Mouse (Mus musculus) yolk sac, embryonic 10.5 days (tissue): ENCODE results near the gene Caskin2.

Experiments
- DNase-seq: peaks from one replicate; pipeline ENCODE4 v3.0.0-alpha.2; 2017; ENCODE audit warnings: low spot score

Caskin2 gene

GRCm38 (mm10) chr11:115806154-115806553 lies 7.3 kb downstream of the Caskin2 start:
- no peak for DNase-seq

DNA sequence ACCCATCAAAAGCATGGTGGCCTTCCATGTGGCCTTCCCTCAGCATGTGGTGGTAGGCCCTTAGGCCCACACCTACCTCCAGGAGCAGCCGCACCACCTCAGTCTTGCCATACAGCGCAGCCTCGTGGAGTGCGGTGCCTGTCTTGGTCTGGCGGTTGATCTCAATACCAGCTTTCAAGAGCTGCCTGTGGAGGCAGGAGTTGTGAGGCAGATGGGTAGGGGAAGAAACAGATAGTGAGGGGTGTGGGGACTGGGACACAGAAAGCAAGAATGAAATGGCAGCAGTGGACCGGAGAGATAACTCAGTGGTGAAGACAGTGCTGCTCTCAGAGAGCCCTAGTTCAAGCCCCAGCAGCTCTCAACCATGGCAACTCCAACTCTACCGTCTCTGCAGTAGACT lies 8.4 kb downstream of the Caskin2 start:
- DNase-seq: no peak

DNA sequence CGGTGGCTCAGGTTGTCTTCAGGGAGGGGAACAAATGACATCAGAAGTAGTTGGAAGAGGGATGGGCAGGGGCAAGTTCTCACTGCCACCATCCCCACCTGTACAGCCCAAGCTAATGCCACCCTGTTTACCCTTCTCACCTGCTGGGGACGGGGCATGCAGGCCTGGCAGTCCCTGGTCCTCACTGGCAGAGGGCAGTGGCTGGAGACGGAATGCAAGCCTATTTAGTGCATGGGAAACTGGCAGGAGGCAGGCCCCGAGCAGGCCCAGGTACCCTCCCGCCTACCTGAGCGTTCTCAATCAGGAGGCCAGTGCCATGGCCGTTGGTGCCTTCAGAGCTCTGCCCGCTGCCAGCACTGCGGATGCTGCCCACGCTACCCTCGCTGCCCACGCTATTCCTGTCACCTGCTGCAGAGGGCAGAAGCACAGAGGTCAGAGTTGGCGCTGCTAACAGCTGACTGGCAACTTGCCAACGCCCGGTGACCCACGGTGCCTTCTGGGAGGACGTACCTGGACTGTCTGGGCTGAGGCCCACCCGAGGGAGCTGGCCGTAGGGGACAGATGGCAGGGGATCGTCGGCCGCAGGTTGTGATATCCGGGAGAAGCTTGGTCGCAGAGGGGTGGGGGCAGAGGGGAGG lies 10.2 kb downstream of the Caskin2 start:
- no peak for DNase-seq

GRCm38 (mm10) chr11:115800981-115801380 lies 12.5 kb downstream of the Caskin2 start:
- DNase-seq: no peak

DNA sequence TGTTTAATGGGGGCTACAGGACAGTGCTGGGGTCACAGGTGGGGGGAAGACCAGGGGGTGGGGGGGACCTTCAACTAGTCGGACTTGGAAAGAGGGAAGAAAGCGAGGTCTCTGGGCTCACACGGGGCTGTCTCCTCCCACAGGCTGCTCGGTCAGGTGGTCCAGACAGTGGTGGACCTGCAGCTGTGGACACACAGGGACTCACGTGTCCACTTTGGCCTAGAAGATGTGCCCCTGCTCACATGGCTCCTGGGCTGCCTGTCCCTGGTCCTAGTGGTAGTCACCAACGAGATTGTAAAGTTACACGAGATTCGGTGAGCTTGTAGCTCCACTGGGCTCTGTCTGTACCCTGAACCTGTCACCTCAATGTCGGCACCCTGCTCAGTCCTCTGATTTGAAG lies 15.8 kb downstream of the Caskin2 start:
- no peak for DNase-seq

GRCm38 (mm10) chr11:115796898-115797297 lies 16.5 kb downstream of the Caskin2 start:
- DNase-seq: no peak

GRCm38 (mm10) chr11:115792353-115792752 lies 21.1 kb downstream of the Caskin2 start:
- no peak for DNase-seq

- DNase-seq: no peak
These were observed 21.5 kb downstream of the Caskin2 start for GRCm38 (mm10) chr11:115791919-115792318.

- DNase-seq: no peak
These were observed 23.7 kb downstream of the Caskin2 start for GRCm38 (mm10) chr11:115789787-115790186.

GRCm38 (mm10) chr11:115786473-115786872 lies 27.0 kb downstream of the Caskin2 start:
- no peak for DNase-seq

DNA sequence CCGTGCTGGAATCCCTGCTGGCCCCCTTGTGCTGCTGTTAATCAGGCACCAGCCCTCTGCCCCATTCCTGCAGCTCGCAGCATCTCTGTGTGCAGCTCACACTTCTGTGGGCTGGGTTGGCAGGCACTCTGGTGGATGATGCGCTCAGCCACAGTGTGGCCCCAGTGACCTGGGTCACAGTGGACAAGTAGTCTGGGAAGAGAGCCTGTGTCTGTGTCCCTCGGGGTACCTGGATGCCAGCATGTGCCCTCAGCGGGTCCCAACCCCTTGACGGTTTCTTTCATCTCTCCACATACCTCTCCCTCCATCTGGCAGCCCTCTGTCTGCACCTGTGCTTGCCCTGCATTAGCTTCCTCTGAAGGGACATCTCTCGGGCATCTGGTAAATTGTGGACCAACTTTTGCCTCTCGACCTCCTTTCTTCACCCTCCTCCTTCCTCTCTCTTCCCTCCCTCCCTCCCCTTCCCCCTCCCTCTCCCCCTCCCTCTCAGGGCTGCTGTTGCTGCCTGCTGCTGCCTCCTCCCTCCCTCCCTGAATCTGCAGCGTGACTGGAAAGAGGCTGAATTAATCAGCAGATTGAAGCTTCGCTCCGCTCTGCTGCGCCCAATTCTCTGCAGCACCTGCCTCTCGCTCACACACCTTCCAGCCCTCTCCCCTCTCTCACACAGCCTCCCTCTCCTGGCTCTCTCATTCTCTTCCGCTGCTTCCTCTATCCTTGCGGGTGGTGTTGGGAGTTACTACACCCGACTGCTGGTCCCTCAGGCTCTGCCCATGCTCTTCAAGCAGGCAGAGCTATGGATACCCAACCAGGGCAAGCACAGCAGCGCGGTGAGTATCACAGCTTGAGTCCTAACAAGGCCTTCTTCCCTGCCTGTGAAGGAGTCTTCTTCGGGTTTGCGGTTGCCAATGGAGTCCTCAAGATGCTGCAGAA lies 33.0 kb downstream of the Caskin2 start:
- DNase-seq: no peak

DNA sequence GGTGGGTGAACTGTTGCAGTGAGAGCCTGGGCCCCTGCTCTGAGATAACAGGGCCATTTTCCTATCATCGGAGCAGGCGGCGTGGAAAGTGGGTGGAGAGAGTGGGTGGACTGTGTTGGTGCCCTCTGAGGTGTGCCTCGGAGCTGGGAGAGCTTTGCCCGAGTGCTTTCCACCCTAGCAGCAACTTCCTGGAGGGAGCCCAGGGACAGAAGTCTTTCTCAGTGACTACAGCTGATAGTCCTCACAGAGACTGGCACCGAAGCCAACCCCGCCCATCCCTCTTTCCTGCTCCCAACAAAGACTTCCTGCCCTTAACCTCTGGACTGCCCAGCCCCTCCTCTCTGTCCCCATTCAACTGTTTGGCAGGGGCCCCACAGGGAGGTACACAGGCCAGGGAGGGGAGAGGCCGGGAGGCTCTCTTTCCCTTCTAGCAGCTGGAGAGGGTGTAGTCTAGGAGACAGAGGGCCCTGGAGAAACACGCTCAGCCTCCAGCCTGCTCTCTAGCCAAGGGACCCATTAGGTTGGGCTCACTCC lies 34.3 kb downstream of the Caskin2 start:
- peak; percentile 67 for DNase-seq

- no peak for DNase-seq
These were observed 35.7 kb downstream of the Caskin2 start for GRCm38 (mm10) chr11:115777487-115778335.

- no peak for DNase-seq
These were observed 36.5 kb downstream of the Caskin2 start for GRCm38 (mm10) chr11:115776954-115777353.

DNA sequence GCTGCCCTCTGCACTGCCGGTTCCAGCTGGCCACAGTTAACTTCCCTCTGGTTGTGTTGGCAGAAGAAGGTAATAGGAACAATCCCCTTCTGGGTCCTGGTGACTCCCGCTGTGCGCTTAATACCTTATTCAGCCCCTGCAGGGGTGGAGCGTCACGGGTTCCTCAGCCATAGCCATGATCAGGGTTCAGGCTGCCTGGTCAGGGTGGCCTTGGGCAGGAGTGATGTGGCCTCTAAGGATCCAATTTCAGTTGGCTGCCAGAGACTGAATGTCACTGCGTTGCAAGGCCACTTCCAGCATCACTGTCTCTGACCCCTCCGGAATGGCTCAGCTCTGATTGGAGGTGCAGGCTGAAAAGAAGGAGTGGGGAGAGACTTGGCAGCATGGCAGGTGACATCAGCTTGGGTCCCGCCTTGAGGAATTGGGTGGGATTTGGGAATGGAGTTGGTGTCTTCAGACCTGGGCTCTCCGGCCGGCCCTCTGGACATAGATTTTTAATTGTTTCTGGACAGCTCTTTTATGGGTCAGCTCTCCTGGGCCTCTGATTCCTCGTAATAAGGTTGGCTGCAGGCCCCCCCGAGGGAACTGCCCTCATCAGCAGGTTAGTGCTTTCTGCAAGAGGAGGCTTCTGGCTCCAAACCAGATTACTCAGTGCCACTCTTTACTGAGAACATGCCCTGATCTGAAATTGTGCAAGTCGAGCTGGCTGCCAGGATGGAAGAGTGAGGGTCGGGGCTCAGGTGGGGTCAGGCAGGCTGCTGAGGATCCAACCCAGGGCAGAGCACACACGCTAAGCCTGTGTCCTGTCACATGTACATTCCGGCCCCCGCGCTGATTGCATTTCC lies 37.4 kb downstream of the Caskin2 start:
- DNase-seq: no peak

DNA sequence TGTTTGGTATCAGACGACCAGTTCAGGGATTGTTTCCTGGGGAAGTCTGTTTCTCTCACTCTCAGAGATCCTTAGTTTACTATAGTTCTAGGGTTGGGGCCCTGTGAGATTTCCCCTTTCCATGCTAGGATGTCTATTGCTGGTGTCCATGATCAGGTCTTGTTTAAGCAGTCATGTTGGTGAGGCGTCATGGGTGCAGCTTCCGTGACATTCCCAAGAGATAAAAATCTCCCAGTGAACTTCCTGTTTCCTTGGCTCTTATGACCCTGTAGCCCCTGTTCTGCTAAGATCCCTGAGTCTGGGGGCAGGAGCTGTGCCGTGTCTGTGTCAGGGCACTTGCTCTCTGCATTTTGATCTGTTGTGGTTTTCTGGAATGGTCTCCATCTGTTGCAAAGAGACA lies 38.8 kb downstream of the Caskin2 start:
- DNase-seq: no peak

GRCm38 (mm10) chr11:115768896-115769295 lies 44.5 kb downstream of the Caskin2 start:
- no peak for DNase-seq

DNA sequence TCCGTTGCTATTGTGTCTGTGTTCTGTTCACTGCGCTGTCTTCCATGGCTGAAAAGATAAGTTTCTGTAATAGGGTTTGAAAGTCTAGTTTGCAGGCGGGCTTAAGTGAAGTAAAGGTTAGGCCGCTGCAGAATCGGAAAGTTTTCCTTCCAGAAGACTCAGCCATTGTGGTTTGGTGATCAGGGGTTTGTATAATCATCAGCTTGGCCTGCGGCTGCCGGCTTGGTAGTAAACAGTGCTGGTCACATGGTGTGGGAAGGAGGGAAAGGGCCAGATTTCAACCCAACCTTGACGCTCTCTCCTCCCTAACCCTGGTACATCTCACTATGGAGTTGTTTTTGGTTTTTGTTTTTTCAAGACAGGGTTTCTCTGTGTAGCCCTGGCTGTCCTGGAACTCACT lies 46.5 kb downstream of the Caskin2 start:
- peak; percentile 35 for DNase-seq

- no peak for DNase-seq
These were observed 47.0 kb downstream of the Caskin2 start for GRCm38 (mm10) chr11:115766356-115766943.

DNA sequence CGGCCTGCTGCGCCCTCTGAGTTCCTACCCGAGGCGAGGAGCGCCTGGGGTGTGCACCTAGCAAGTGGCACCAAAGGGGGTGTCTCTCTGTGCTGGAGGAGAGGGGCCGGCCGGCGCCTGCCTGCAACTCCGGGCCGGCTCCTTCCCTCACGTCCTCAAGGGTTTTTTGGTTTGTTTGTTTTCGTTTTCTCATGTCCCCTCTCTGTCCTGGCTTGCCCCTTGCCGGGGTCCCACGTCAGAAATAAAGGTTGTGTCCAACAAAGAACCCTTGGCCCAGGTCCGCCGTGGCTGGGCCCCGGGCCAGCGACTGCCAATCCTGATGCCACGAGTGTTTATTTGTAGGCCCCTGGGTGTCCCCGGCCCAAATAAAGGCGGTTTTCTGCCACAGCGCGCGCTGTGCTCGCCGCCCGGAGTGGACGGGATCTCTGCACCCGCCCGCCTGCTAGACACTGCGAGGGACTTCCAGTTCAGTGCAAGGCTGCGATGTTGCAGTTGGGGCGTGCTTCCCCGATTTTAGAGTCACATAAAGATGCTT lies 47.8 kb downstream of the Caskin2 start:
- DNase-seq: no peak
